Mouse (Mus musculus) heart, postnatal 14 days (tissue): ENCODE results near the gene Catsper2. TPM values are rescaled to one million over a fixed set of nuclear protein-coding genes. Genes with fewer than 3 reads are reported as not detected.
A peak's percentile ranks its signal among the peaks of the same experiment; 100 is the strongest.

Experiments
- DNase-seq, 2 experiments: peaks; one replicate each; pipeline ENCODE4 v3.0.0; 2021 to 2022
- intact Hi-C: fragments of 180-260 bp; cut with DNase I; formaldehyde crosslinking; loops from one replicate; pipeline ENCODE4 v1.15.1; 2025
- microRNA-seq, 2 experiments: library from miRNA; unstranded; fragments of <30 nt; microRNA quantifications; one replicate each; pipeline ENCODE4 v1.2.0; 2021 to 2022
- total RNA-seq, 2 experiments: library from RNA; stranded (reverse); gene quantifications; 2 replicates each; pipeline ENCODE4 v1.2.3; 2021

The Catsper2 gene
- total RNA-seq, 2 experiments from 2014 or later, result 3.2 to 3.9 TPM

DNA sequence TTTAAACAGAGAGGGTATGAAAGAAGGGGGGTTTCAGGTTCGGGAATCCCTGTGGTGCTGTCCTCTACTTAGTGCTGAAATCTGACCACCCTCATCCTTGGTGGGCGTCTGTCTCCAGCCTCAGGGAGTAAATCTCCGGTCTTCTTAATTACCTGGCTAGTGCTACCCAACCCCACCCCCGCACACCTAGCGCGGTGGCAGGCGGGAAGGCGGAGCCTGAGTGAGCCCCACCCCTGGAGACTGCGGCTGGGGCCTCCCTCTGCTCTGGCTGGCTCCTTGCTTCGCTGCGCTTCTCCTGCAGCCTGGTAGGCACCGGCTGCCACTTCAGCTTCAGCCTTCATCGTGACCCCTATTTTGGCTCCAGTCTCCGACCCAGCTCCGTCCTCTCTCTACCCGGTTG, 55.2 kb downstream of the Catsper2 start:
- DNase-seq, result peak in 1 of 2 experiments; percentile 32
- intact Hi-C loops, result no loop called here

DNA sequence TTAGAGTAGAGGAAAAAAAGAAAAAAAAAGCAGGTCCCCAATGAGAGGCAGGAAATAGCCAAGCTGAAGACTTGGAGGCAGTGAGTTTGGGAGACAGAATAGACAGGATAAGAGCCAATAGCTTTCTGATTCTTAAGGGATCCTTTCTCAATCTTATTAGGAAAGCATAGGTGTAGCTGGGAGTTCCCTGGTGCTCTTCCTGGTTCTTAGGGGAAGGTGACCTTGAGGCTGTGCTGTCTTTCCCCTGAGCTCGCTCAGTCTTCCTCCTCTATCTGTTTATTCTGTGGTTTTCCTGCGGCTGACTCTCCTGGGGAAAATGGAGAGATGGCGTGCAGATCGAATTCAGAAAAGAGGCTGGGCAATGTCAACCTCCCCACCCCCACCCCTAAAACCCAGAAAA, 55.6 kb downstream of the Catsper2 start:
- intact Hi-C loops, result no loop called here
- no peak for DNase-seq

DNA sequence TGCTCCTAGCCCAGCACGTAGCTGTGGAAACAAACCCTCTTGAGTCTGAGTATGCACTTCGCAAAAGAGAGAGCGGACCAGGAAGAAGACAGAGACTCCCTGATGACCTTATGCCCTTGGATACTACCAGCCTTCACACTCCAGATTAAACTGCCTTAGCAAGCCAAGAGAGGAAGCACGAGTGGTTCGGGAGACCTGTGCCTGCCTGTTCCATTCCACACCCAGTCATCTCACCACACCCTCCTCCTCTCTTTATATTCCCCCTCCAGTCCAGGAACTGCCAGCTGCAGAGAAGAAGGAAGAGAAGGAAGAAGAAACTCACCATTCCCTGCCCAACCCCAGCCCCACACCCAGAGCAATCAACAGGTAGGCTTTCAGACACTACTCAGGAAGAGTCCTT, 56.1 kb downstream of the Catsper2 start, which contains the start of gene Ckmt1:
Gene Ckmt1 (plus strand): TSS at position 221 of the 400 bp plus-strand sequence.
- intact Hi-C loops, result no loop called here
- no peak for DNase-seq

DNA sequence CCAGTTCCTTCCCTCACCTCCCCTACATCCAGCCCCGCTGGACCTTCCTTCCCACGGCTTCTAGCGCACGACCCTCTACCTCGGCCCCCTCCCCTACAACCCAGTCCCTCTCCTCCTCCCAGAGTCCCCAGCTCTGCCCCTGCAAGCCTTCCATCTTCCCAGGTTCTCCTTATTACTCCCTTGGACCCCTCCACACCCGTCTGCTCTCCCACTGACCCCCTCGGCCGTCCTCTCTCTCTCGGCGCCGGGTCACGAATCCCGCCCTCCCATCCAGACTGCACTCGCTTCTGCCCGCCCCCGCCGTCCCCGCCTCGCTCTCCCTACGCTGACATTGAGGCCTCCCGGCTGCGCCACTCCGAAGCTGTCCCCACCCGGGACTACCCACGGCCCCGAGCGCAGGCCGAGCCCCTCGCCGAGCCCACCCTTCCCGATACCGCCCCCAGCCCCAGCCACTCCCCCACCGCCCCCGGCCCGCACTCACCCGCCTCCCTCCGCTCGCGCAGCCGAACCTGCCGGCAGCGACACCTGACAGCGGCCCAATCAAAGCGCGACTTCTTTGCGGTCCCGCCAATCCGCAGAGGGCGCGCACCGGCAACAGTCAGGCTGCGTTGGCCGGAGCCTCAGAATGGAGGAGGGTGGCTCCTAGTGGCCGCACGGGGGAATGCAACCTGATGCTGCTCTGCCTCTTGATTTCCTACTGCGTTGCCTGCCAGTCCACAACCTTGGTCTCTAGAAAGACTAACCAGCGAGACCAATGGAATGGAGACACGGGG, 58.6 kb downstream of the Catsper2 start, which contains the start of gene Ppip5k1:
Gene Ppip5k1 (minus strand): TSS at position 577 of the 773 bp plus-strand sequence.
- intact Hi-C loops, result loop anchor here (5.0 kb wide), 1 partner anchor 83 kb away; the partner anchor contains the start of gene Trp53bp1
- peak; percentile 95 to 97 for DNase-seq

DNA sequence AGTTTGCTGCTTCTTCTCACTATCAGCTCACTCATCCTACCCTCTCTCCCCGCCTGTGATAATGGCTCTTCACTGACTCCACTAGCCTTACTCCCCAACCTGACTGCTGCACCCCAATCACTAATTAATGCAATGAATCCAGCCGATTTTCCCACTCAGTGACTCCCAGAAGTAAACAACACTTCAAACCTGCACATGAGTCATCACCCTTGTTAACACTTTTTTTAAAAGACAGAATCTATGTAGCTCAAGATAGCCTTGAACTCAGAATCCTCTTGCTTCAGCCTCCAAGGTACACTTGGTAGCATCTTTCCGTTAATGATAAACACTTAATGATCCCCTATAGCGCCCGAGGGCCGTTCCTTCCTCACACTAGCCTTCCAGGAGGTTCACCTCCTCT, 59.2 kb downstream of the Catsper2 start:
- no peak for DNase-seq
- intact Hi-C loops, result loop anchor here (5.0 kb wide), 1 partner anchor 82 kb away; the partner anchor contains the start of gene Trp53bp1

DNA sequence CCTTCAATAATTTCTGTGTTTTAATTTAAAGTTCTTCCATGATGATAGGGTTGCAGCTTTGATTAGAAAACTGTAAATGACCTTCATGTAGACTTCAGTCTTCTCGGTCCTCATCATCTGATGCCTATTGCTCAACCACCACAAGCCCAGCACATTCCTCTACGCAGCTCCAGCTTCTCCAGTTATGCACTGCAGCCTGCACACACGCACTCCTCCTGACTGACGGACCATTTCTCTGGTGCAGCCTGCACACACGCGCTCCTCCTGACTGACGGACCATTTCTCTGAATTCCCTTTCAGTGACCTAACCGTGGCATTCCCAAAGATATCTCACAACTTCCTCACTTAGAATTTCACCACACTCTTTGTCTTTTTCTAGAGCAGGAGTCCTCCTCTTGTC, 60.4 kb downstream of the Catsper2 start:
- intact Hi-C loops, result loop anchor here (5.0 kb wide), 1 partner anchor 81 kb away; the partner anchor contains the start of gene Trp53bp1
- peak in 1 of 2 experiments; percentile 9 for DNase-seq

Small RNAs within 50 kb of the gene (microRNA-seq; reads per million reads assigned to microRNA genes)
- 0 reads per million in 2 experiments for gene Gm22953

Other genes starting within 250 kb of the Catsper2 start
- 10 to 100 TPM; 15.5 to 16.1 TPM for gene Tubgcp4, start 243.1 kb downstream of the Catsper2 start, total RNA-seq
- 1 to 10 TPM; 7.6 to 8.5 TPM for gene Zscan29, start 242.7 kb downstream of the Catsper2 start, total RNA-seq
- 10 to 100 TPM; 32.5 to 41.3 TPM for gene Trp53bp1, start 142.4 kb downstream of the Catsper2 start, total RNA-seq
- gene Map1a, start 124.2 kb downstream of the Catsper2 start, total RNA-seq, result 1 to 10 TPM; 7.6 to 8.7 TPM
- 10 to 100 TPM; 27.2 to 31.4 TPM for gene Ppip5k1, start 58.4 kb downstream of the Catsper2 start, total RNA-seq
- gene Ckmt1, start 56.1 kb downstream of the Catsper2 start, total RNA-seq, result 1 to 10 TPM; 1.3 to 1.6 TPM
- not detected for gene Strc, start 26.6 kb downstream of the Catsper2 start, total RNA-seq
- gene Pdia3, start within 50 bp of the Catsper2 start, total RNA-seq, result 100 to 1,000 TPM; 115 to 150 TPM
- not detected for gene Ell3, start 30.5 kb upstream of the Catsper2 start, total RNA-seq
- gene Serf2, start 35.4 kb upstream of the Catsper2 start, total RNA-seq, result 100 to 1,000 TPM; 341 to 387 TPM
- gene Hypk, start 39.5 kb upstream of the Catsper2 start, total RNA-seq, result 10 to 100 TPM; 18.2 to 20.4 TPM
- under 1 TPM in 1 of 2 experiments, not detected in 1; 0.17 TPM for gene Serinc4, start 43.0 kb upstream of the Catsper2 start, total RNA-seq
- 10 to 100 TPM; 25.7 to 25.9 TPM for gene Mfap1b, start 60.3 kb upstream of the Catsper2 start, total RNA-seq
- 10 to 100 TPM; 27.2 to 28.2 TPM for gene Mfap1a, start 92.9 kb upstream of the Catsper2 start, total RNA-seq
- 1 to 10 TPM; 3.2 to 5.5 TPM for gene Wdr76, start 92.9 kb upstream of the Catsper2 start, total RNA-seq